ENCODE assay signal across 22 mouse cellular contexts in genomic region chr2:115869966-115870365, GRCm38 (mm10).
DNase-seq lines count a peak whose midpoint lies in the region; ATAC-seq lines count a peak whose summit lies in the region.
"Had no signal": no experiment of that assay in that cellular context is flagged by ENCODE, and none has a peak within 500 bp of the region (broad histone marks: within the 10 kb centered on the region; RNA-seq: fewer than 3 reads in every experiment).

No protein-coding gene starts in this region.

- peaks cover 43% of the 10 kb centered on the region for H3K4me1 ChIP-seq in heart, embryonic 10.5 days
- peaks cover 39% of the 10 kb centered on the region for H3K4me1 ChIP-seq in kidney, embryonic 14.5 days (ENCODE audit: control insufficient read depth, insufficient read depth, low read length)
- H3K4me1 ChIP-seq in embryonic facial prominence, embryonic 10.5 days: peaks cover 47% of the 10 kb centered on the region
- H3K4me1 ChIP-seq: liver, embryonic 13.5 days; stomach, embryonic 15.5 days had no signal

- peaks cover 26% of the 10 kb centered on the region for H3K36me3 ChIP-seq in heart, embryonic 10.5 days
- peaks cover 33% of the 10 kb centered on the region; the same call in 1 of the 2 replicates for H3K36me3 ChIP-seq in kidney, embryonic 14.5 days (ENCODE audit: control insufficient read depth, insufficient read depth, low read length)
- H3K36me3 ChIP-seq in embryonic facial prominence, embryonic 10.5 days (replicated peaks): peaks cover 36% of the 10 kb centered on the region
- H3K36me3 ChIP-seq: liver, embryonic 13.5 days; midbrain, embryonic 12.5 days had no signal

- H3K4me2 ChIP-seq in kidney, embryonic 14.5 days (replicated peaks; ENCODE audit: low read depth, low read length): no peak overlapping the region
- H3K4me2 ChIP-seq: hindbrain, embryonic 14.5 days; liver, embryonic 13.5 days; midbrain, embryonic 12.5 days; stomach, embryonic 15.5 days had no signal

- no peak overlapping the region for H3K4me3 ChIP-seq in heart, embryonic 10.5 days
- H3K4me3 ChIP-seq in kidney, embryonic 14.5 days (ENCODE audit: low read length): no peak overlapping the region
- H3K4me3 ChIP-seq in embryonic facial prominence, embryonic 10.5 days: no peak overlapping the region
- H3K4me3 ChIP-seq: layer of hippocampus, adult 2 months; liver, embryonic 13.5 days; midbrain, embryonic 12.5 days; stomach, embryonic 15.5 days had no signal

- DNase-seq in heart, embryonic 10.5 days (ENCODE audit: low spot score): no peak
- no peak for DNase-seq in heart, postnatal 14 days
- DNase-seq in kidney, postnatal 10 days: no peak
- DNase-seq in R1 (ENCODE audit: low read depth, low spot score): peak; percentile 87
- no peak for DNase-seq in embryonic facial prominence, embryonic 10.5 days (ENCODE audit: low spot score)
- DNase-seq in right cerebral cortex, adult 18-20 months: no peak
- DNase-seq in frontal cortex, postnatal 14 days (ENCODE audit: low spot score in 2 of 2): no peak
- DNase-seq: adrenal gland, postnatal 36 days; cerebellum, adult 9-10 months; forebrain, postnatal 0 days; gastrocnemius, postnatal 25 days; kidney, postnatal 14 days; liver, embryonic 13.5 days; lung, adult 2 months; lung, postnatal 14 days; thymus, postnatal 25 days had no signal

- H3K27me3 ChIP-seq in heart, embryonic 10.5 days (ENCODE audit: insufficient read depth, poor library complexity, severe bottlenecking): no peaks in the 10 kb centered on the region
- no peaks in the 10 kb centered on the region for H3K27me3 ChIP-seq in kidney, embryonic 14.5 days (ENCODE audit: control insufficient read depth, insufficient read depth, low read length)
- no peaks in the 10 kb centered on the region for H3K27me3 ChIP-seq in embryonic facial prominence, embryonic 10.5 days (replicated peaks; ENCODE audit: low read depth, poor library complexity, severe bottlenecking)
- H3K27me3 ChIP-seq: liver, embryonic 13.5 days; midbrain, embryonic 12.5 days; stomach, embryonic 15.5 days had no signal

- H3K27ac ChIP-seq in heart, embryonic 10.5 days: peak overlapping the region; percentile 59
- H3K27ac ChIP-seq in kidney, embryonic 14.5 days (ENCODE audit: low read depth, low read length): peak overlapping the region; percentile 51; the same call in 1 of the 2 replicates
- 0 out of 2 replicates have a peak overlapping the region, but pooled peaks have one; percentile 48 for H3K27ac ChIP-seq in embryonic facial prominence, embryonic 10.5 days (replicated peaks)
- H3K27ac ChIP-seq: hindbrain, embryonic 14.5 days; layer of hippocampus, adult 2 months; liver, embryonic 13.5 days; midbrain, embryonic 12.5 days; stomach, embryonic 15.5 days had no signal

- H3K9ac ChIP-seq in kidney, embryonic 14.5 days (ENCODE audit: low read depth, low read length): no peak overlapping the region
- H3K9ac ChIP-seq: forebrain, postnatal 0 days; hindbrain, embryonic 14.5 days; liver, embryonic 13.5 days; midbrain, embryonic 12.5 days; stomach, embryonic 15.5 days had no signal

- ATAC-seq in kidney, embryonic 14.5 days (ENCODE audit: low FRiP score, low TSS enrichment): no peak
- ATAC-seq: intestine, postnatal 0 days had no signal

- no peaks in the 10 kb centered on the region for H3K9me3 ChIP-seq in heart, embryonic 10.5 days
- no peaks in the 10 kb centered on the region for H3K9me3 ChIP-seq in kidney, embryonic 14.5 days (ENCODE audit: control insufficient read depth, low read length)
- H3K9me3 ChIP-seq in embryonic facial prominence, embryonic 10.5 days: no peaks in the 10 kb centered on the region
- H3K9me3 ChIP-seq: liver, embryonic 13.5 days; midbrain, embryonic 12.5 days; stomach, embryonic 15.5 days had no signal

- WGBS in heart, embryonic 10.5 days: 47% methylated on average over 2 of the region's 2 CpGs
- WGBS in kidney, embryonic 14.5 days: 28% methylated on average over 2 of the region's 2 CpGs
- WGBS in embryonic facial prominence, embryonic 10.5 days: 37% methylated on average over 2 of the region's 2 CpGs

- intact Hi-C loops in heart, postnatal 14 days (cut with DNase I): no loop called here
